Mouse (Mus musculus) olfactory bulb, adult 2 months (tissue): Measurements from ENCODE around the gene Parm1. TPM values are rescaled to one million over a fixed set of nuclear protein-coding genes. Genes with fewer than 3 reads are reported as not detected.

Experiments used
- H3K27ac ChIP-seq: fragments of 200-500 bp; 2 replicates; pipeline ENCODE4 v1.5.1; 2012; ENCODE audit warnings: low read depth, low read length; ENCODE audit not compliant: insufficient read depth
- H3K4me1 ChIP-seq: fragments of 200-500 bp; 2 replicates; pipeline ENCODE4 v1.6.1; 2012; ENCODE audit warnings: low read length; ENCODE audit not compliant: control insufficient read depth, insufficient read depth
- H3K4me3 ChIP-seq: fragments of 200-500 bp; 2 replicates; pipeline ENCODE4 v1.5.1; 2012; ENCODE audit warnings: mild to moderate bottlenecking, low read depth, low read length, moderate library complexity; ENCODE audit not compliant: insufficient read depth
- CTCF ChIP-seq: fragments of 200-500 bp; IDR thresholded peaks from 2 replicates; pipeline ENCODE4 v1.5.1; 2012; ENCODE audit warnings: low read depth, mild to moderate bottlenecking, low read length, moderate library complexity; ENCODE audit not compliant: insufficient read depth
- POLR2A ChIP-seq: fragments of 200-500 bp; IDR thresholded peaks from 2 replicates; pipeline ENCODE4 v1.6.1; 2012; ENCODE audit warnings: mild to moderate bottlenecking, low read depth, low read length, moderate library complexity; ENCODE audit not compliant: insufficient read depth
- WGBS: fragments of 180-500 bp; shearing (Covaris S2); methylation state at CpG from one replicate; pipeline ENCODE4 v1.1.7; 2018; 5-methylcytosine and 5-hydroxymethylcytosine counted together
- polyA plus RNA-seq: library from polyadenylated mRNA; stranded (reverse); fragments of >200 nt; gene quantifications from 2 replicates; pipeline ENCODE4 v1.2.4, GENCODE M21; 2012; ENCODE audit warnings: low replicate concordance; ENCODE audit not compliant: missing spikeins, insufficient read depth, insufficient read length

The Parm1 gene
- polyA plus RNA-seq, 1 experiment: not detected

DNA sequence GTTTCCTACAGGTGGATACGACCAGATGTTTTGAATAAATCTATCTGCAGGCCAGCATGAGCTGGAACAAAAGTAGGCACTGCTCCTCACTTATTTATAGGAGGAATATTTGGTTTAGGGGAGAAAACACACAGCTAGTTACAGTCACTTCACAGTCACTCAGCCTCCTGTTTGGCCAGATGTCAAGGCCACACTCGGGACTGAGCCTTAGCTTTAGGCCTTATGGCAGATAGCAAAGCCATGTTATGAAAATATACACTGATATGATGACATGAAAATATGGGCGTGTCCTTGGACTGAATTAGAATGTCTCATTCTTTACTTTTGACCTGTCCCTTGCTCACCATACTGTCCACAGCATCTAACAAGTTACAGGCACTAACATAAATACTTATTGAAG is 137.8 kb downstream of the Parm1 start:
- TF ChIP-seq CTCF (no peak), POLR2A (no peak)
- WGBS: 80% methylated on average over 3 of the region's 3 CpGs
- Histone ChIP-seq H3K27ac (no peak overlapping the region), H3K4me3 (no peak overlapping the region), H3K4me1 (peaks cover 2% of the 10 kb centered on the region; the same call in 1 of the 2 replicates)

DNA sequence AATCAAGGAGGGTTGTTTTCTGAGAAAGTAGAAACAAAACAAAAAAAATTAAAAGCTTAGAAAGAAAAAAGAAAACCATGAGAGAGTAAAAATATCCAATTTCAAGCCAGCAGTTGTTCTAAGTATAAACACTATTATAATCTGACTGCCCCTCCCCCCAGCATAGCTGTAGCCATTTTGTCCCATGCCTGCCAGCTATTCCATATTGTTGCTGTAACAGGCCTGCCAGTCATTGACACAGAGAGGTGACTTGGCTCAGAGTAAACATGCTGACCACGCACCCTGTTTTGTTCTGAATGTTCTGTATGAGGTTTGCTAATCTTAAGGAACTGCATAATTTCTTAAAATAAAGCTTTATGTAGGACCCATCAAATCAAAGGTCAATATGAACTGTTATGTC is 145.3 kb downstream of the Parm1 start:
- Histone ChIP-seq H3K4me3 (no peak overlapping the region), H3K27ac (no peak overlapping the region), H3K4me1 (no peaks in the 10 kb centered on the region)
- TF ChIP-seq POLR2A: no peak
- TF ChIP-seq CTCF: no peak
- WGBS: 89% methylated on average over 1 of the region's 1 CpGs

DNA sequence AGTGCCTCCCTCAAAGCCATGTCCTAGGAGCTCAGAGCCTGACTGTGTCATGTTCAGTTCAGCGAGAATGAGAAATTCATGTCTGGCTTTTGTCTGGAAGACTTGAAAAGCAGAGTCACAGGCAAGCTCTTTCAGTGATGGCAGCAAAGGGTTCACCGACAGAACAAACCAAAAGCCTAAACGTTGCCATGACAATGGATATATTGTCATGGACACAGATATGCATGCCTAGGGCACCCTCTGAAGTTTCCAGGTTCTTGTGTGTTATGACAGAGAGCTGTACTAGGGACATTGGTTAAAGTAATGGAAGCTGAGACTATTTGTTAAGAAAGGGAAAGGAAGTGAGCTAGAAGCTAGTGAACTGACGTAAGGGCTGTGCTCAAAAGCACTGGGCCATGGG is 149.7 kb downstream of the Parm1 start:
- no peak overlapping the region for H3K27ac ChIP-seq
- no peak overlapping the region for H3K4me3 ChIP-seq
- WGBS: 67% methylated on average over 4 of the region's 4 CpGs
- TF ChIP-seq POLR2A (no peak), CTCF (no peak)
- H3K4me1 ChIP-seq: no peaks in the 10 kb centered on the region

DNA sequence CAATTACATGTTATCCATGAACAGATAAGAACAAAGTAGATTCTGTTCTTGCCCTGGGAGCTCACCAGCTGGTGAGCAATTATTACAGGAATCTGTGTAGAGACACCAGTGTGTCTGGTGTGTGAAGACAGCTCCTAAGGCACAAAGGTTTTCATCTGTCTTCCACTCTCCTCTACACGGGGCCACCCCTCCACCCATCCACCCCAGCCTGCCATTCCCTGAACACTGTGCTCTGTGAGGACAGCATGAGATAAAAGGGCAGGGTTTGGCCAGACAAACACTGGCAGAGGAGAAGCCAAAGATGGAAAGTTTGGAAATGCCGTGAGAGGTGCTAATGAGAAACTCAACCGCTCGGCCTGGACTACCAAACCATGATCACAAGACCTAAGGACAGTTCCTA is 151.8 kb downstream of the Parm1 start:
- TF ChIP-seq CTCF (no peak), POLR2A (no peak)
- Histone ChIP-seq H3K27ac (no peak overlapping the region), H3K4me1 (no peaks in the 10 kb centered on the region), H3K4me3 (no peak overlapping the region)
- 79% methylated on average over 4 of the region's 4 CpGs for WGBS

Other genes with a start within 250 kb of the Parm1 start
- gene Btc, start 114.6 kb upstream of the Parm1 start, polyA plus RNA-seq: not detected in 2 replicates